Mouse (Mus musculus) yolk sac, embryonic 10.5 days (tissue): ENCODE measurements around the gene Mast1.

ENCODE experiments used
- DNase-seq: peaks from one replicate; pipeline ENCODE4 v3.0.0-alpha.2; 2017; ENCODE audit warnings: low spot score

The Mast1 gene

DNA sequence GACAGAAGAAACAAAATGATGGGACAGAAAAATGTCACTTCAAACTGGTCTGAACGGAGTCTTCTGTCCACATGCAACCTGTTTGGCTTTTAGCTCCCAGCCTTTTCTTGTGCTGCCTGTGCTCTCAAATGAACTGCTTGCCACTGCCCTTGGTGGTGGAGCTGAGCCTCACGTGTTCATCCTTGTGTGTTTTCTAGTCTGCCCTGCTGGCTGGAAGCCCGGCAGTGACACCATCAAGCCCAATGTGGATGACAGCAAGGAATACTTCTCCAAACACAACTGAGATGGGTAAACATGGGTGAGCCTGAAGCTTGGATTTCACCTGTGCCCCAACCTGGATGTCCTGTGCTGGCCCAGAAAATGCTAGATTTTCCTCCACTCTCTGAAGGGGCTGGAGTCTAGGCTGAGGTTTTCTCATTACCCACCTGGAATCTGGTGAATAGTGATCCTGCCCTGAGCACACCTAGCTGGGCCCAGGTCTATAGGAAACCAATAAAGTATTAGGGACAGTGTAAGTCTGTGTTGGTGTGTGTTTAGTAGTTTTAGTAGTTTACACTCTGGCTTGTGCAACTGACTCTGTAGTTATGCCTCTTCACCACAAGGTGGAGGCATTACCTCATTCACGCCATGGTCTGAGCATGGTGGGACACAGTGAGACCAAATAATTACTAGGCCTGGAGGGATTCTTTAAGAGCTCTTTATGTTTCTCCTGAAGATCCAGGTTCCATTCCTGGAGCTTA lies 36.8 kb upstream of the Mast1 start:
- peak; percentile 48 for DNase-seq

DNA sequence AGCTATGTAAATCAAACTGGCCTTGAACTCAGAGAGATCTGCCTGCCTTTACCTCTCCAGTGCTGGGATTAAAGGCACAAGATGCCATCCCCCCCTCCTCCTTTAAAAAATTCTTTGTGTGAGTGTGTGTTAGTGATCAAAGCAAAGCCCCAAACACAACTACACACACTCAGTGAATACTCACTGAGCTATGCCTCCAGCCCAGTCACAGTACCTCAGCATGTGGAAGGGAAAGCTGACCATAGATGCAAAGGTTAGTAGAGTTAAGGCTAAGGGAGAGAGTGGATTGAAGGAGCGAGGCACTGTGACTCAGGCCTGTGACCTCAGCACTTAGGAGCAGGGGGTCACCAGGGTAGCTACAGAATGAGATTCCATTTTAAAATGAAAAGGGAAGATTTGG lies 35.9 kb upstream of the Mast1 start:
- no peak for DNase-seq

- peak; percentile 48 for DNase-seq
Observed at GRCm38 (mm10) chr8:84970913-84971312, 33.8 kb upstream of the Mast1 start.

- no peak for DNase-seq
Observed at GRCm38 (mm10) chr8:84970135-84970790, 33.1 kb upstream of the Mast1 start.

GRCm38 (mm10) chr8:84969241-84970134 lies 32.3 kb upstream of the Mast1 start, which contains the start of the genes Gm49661, Prdx2 and Rnaseh2a:
Gm49661 (minus strand) TSS chr8:84969433.
Prdx2 (plus strand) TSS chr8:84969587.
Rnaseh2a (minus strand) TSS chr8:84969767.
- peak; percentile 90 for DNase-seq

GRCm38 (mm10) chr8:84968650-84969049 lies 31.5 kb upstream of the Mast1 start:
- DNase-seq = no peak

GRCm38 (mm10) chr8:84967532-84968304 lies 30.6 kb upstream of the Mast1 start:
- no peak for DNase-seq

GRCm38 (mm10) chr8:84966603-84967002 lies 29.4 kb upstream of the Mast1 start:
- DNase-seq = no peak

DNA sequence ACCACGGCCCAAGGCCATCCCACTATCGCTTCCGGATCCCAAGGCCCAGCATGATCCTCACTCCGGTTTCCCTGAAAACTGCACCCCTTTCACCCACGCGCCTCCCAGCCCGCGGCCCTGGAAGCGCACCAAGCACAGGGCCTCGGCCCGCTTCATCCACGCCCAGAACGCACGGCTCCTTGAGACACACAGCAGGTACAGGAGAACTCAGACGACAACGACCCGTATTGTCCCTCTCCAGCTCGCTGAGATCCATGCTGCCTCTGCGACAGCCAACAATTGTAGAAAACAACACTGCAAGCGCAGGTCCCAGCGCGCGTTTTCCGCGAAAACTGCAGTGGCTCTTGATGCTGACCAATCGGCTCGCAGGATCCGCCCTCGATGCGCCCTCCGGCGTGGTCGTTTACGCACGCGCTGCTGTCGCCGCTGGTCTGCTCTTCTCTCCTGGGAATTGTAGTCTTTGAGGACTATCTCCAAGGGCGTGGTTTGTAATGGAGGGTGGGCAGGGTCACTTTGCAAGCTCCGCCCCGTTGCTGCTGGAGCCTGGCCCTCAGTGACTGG lies 28.7 kb upstream of the Mast1 start:
- peak; percentile 96 for DNase-seq

- DNase-seq = no peak
Observed at GRCm38 (mm10) chr8:84963952-84964351, 26.8 kb upstream of the Mast1 start.

DNA sequence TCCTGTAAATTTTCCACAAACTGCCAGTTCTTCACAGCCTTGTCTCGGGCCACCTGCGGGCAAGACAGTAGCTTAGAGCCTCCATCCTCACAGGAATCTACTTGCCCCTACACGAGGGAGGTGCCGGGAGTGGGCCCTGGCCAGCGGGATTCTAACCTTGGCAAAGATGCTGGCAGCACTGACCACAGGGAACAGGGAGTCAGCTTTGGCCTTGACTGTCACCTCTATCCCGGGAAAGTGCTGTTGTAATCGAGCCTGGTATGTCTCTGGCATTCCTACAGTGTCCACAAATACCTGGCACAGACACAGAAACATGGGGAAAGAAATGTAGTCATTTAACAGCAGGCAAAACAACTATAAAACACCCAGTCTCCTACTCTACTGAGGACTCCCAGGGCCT lies 22.7 kb upstream of the Mast1 start:
- no peak for DNase-seq

DNA sequence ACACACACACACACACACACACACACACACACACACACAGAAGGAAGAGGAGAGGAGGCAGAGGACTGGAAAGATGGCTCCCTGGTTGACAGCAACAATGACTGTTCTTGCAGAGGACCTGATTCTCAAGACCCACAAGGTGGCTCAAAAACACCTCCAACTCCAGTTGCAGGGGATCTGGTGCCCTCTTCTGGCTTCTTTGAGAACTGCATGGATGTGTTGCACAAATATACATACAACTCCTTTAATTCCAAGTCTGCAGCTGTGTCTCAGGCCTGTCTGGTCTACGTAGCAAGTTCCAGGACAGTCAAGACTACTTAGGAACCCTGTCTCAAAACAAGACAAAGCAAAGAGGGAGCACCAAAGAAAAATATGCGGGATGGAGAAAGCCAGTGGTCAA lies 19.6 kb upstream of the Mast1 start:
- no peak for DNase-seq

DNA sequence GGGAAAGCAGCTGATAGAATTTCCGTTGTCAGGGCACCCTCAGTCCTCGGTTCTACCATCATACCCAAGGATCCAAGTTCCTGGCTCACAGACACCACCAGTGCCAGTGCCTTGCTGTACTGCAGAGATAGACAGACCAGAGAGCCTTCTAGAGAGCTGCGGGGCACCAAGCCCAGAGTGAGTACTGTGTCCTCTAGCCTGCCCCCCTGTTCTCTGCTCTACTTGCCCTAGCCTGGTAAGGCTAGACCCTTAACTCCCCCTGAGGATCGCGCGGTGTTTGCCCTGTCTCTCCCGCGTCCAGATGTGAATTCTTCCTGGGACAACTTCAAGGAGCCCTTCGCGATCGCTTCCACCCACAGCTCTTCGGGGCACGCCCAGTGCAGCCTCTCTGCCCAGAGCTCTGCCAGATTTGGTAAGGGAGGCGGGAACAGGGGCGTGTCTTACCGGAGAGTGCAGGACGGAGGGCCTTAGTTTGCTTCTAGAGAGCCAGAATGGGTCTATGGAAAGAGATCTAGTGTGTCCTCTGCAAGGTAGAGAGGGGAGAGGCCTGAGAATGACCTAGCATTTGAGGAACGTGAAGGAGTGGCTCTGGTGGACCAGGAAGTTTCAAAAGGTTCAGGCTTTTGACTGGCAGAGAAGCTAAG lies 15.6 kb upstream of the Mast1 start:
- DNase-seq = no peak

DNA sequence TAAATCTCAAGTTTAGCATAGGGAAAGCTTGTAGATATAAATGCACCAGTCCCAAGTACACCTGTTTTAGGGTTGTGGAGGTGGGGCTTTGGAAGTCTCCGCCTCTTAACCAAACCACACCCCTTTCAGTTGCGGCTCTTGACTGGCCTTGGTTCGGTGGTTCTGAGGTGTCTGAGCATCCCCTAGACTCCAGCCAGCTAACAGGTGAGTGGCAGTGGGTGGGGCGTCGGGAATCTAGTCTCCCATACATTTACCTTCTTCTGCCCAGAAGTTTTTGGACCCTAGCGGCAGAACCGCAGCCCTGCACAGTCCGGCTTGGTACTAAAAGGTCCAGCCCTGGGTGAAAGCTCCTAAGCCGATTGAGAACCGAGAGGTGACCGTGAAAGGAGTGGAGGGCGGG lies 12.6 kb upstream of the Mast1 start:
- no peak for DNase-seq

GRCm38 (mm10) chr8:84947241-84947545 lies 10.0 kb upstream of the Mast1 start:
- peak; percentile 50 for DNase-seq

DNA sequence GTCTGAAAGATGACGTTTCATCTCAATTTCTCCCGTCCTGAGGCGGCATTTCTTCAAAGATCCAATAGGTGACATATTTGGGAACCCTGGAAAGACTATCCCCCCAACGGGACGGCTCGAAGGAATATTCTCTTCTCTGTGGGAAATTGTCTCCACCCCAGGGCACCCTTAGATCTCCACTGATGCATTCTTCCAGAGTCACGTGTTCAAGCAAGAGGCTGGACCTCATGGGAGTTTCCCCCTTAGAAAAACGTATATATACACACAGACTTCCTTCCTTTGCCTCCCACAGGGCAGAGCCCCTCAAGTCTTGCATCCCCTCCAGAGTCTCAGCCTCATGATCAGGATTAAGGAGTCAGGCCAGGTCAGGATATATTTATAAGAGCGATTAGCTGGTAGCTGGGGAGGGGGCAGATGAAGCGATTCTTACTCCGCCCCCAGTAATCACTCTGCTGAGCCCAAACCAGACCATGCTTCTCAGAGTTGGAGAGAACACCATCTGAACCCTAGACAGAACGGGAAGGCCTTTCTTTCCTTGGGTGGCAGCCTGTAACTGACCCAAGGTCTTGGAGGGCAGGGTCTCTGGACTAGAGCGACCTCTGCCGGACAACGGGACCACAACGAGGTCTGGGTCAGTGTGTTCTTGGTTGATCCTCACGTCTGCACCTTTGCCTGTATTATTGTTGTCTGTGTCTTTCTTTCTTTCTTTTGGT lies 9.5 kb upstream of the Mast1 start, which contains the start of gene Rtbdn:
TSS of gene Rtbdn (plus strand) at position 464 of the 713 bp plus-strand sequence.
- no peak for DNase-seq

DNA sequence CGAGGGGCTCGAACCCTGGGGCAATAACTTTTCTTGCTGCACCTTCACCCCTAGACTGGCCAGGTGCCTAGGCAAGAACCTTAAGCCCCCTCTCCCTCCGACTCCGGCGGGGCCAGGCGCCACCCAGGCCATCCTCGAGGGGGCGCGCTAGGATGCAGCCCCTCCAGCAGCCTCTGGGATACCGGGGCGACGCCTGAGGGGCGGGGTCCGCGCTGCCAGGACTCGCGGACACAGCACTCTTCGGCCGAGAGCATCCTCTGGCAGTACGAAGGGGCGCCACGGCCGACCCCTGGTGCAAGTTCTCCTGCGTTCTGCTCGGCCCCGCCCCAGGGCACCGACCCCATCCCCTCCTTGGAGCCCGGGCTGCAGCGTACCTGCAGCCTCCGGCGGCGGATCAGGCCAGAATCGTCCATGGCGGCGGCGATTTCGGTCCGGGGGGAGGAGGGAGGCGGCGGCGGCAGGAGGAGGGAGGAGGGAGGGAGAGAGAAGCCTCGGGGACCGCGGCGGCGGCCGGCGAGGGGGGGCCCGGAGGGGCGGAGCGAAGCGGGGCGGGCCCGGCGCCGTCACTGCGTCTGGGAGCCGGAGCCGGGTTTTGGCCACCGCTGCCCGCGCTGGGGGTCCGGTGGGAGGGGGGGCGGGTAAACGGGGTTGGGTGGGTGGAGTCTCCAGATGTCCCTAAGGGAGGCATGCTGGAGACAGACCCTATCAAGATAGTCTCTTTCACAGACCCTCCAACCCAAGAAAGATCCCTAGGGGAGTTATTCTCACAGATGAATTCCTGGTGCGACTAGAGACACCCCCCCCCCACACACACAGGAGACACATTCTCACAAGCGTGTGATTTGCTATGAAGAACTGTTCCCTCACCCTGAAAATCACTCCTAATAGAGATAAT lies 8.7 kb upstream of the Mast1 start:
- no peak for DNase-seq

GRCm38 (mm10) chr8:84945235-84945632 lies 8.1 kb upstream of the Mast1 start:
- DNase-seq = no peak

DNA sequence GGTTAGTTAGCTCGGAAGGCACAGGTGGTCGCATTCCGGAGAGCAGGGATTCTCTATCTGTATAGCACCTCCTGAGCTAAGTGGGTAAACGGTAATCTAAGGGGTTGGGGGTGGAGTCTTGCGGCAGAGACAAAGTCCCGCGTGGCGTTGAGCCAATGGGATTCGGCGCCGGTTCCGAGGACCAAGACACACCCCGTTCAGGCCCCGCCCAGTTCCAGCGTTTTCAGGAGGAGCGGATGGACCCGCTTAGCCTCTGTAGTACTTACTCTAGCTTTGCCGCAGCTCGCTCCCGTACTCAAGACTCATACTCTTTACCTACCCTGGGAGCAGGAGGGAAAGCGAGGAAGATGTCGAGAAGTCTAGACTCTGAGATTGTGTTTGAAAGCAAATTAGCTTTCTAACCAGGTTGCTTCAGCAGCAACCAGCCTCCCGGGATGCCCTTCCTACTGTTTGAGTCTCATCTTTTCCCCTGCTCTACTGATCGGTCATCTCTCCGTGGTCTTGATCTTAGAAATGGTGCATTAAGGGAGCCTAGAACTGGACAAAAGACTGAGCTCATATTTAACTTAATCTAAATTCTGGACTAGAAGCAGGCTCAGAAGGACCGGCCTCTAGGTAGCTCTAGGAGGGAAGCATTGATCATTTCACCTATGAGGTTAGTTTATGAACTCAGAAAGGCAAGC lies 7.5 kb upstream of the Mast1 start:
- no peak for DNase-seq
